Mouse (Mus musculus): Measurements from ENCODE around the gene Ddx54. TPM values are rescaled to one million over a fixed set of nuclear protein-coding genes. Genes with fewer than 3 reads are reported as not detected.

Ddx54 gene
- total RNA-seq, 2 experiments from 2014 or later = 22.2 to 24.3 TPM

DNA sequence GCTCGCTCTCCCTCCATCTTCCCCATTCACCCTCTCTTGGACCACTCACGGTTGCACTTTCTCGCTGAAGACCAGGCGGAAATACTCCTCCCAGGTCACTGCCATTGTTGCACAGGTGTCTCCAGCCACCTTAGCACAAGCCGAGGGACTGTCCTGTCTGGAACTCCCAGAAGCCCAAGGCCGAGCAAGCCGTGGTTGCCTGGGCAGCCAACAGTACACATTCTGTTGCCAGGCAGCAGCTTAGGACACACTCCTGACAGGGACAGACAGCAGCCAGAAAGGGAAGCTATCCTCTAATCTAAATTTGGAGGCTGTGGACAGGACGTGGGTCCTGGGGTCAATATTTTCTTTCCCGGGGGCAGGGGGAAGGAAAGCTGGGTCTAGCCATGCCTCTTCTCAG, 21.6 kb downstream of the Ddx54 start, which contains the start of gene Cfap73:
Gene Cfap73 (minus strand): TSS at position 105 of the 400 bp plus-strand sequence.
- intact Hi-C loops (cut with DNase I) = no loop called here
- no peak for DNase-seq

DNA sequence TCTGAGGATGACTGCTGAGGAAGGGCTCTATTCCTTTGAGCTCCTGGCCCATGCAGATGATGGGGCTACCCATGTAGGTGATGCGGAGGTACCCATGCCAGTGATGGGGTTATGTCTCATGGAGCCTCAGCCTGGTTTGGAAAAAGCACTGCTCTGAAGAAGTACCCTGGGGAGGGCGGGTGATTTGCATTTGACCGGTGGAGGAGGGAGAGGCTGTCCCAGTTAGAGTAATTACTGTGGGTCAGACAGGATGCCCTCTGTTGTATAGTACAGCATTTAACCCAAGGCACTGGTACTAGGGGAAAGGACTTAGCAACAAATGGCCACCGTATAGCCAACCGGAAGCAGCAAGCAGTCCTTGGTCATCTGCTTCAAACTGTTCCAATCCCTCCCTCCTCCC, 22.3 kb downstream of the Ddx54 start:
- intact Hi-C loops (cut with DNase I) = no loop called here
- no peak for DNase-seq

DNA sequence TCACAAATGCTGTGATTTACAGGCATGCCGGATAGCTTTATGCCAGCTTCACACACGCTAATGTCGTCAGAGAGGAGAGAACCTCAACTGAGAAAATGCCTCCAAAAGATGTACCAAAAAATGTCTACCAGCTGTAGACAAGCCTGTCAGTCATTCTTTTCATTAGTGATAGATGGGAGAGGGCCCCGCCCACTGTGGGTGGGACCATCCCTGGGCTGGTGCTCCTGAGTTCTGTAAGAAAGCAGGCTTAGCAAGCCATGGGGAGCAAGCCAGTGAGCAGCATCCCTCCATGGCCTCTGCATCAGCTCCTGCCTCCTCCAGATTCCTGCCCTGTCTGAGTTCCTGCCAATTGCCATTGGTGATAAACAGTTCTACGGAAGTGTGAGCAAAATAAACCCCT, 23.1 kb downstream of the Ddx54 start:
- no peak for DNase-seq
- intact Hi-C loops (cut with DNase I) = no loop called here

DNA sequence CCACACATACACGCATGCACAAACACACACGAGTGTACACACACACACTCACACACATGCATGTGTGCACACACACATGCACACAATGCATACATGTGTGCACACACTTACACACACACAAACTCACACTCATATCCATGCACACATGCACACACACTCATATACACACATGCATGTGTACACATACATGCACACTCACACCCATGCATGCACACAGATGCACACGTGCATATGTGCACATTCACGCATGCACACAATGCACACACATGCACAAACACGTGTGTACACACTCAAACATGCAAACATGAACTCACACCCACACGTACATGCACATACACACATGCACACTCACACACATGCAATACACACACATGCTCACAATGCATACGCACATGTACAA, 27.6 kb downstream of the Ddx54 start:
- intact Hi-C loops (cut with DNase I) = no loop called here
- no peak for DNase-seq

DNA sequence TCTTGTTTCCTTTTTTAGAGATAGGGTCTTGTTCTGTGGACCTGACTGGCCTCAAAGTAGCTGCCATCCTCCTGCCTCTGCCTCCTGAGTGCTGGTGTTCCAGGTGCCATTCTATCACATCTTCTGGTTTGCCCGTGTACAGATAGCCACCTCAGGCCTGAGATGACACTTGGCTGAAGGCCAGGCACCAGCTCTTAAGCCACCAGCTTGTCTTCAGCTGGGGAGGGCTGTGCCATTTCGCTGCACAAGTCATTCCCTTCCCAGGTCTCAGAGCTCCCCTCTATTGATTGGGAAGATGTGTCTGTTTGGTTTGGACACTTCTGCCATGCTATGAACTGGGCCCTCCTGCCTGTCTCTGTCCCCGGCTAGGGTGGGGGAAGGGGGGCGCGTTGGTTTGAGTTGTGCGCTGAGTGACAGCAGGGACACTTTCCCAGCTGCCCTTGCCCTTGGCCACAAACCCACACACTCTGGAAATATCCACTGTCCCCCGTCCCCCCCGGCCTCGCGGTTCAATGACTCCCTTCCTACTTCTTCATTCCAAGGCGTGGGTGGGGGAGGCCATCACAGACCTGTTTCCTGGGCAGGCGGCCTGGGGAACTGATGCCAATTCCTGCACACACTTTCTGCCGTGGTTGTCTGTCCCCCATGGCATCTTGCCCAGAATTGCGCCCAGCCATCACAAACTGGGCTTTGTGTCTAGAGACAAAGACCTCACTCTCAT, 31.0 kb downstream of the Ddx54 start:
- DNase-seq = no peak
- intact Hi-C loops (cut with DNase I) = no loop called here

DNA sequence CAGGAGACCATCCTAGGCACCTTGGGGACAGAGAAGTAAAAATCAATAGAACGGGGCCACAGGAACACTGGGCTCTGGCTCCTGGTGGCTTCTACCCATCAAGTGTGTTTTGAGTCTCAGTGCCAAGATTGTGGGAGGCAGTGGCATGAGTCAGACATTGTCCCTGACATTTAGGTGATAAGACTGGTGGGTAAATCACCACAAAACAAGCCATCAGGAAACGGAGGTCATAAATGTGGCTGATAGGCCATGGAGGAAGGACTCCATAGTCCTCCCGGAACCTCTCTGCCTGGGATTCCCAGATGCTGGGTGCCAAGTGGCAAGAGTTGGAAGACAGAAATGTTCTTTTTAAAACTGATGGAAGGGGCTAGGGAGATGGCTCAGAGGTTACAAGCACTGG, 31.7 kb downstream of the Ddx54 start:
- intact Hi-C loops (cut with DNase I) = no loop called here
- DNase-seq = no peak

DNA sequence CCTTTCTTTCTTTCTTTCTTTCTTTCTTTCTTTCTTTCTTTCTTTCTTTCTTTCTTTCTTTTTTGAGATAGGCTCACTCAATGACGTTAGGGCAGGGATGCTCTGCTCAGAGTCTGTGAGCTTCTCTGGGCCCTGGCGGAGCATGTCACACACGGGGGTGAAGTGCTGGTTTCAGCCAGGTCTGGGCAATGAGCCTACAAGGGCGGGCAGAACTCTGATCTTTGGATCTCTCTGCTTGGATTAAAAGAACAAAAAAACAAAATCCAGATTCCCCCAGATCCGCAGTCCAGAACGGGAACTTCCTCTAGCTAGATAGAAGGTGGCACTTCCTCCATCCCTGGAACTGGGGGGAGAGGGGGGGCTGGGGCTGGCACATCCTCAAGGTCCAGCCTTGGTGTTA, 33.3 kb downstream of the Ddx54 start:
- intact Hi-C loops (cut with DNase I) = no loop called here
- peak in 1 of 2 experiments; percentile 42 for DNase-seq

DNA sequence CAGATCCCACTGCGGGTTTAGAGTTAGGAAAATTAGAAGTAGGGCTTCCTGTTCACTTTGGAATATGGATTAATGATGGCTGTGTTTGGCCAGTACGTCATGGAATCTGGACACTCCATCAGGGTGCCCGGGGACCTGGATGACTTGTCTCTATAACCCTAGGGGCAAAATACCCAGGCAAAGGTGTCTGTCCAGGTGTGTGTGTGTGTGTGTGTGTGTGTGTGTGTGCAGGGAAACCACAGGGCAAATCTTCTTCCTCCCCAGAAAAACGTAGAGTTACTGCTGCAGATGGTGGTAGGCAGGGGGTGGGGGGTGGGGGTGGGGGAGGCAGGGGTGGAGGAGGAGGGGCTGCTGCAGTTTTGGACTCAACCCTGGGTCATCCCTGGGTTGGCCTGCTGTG, 34.8 kb downstream of the Ddx54 start:
- DNase-seq = no peak
- intact Hi-C loops (cut with DNase I) = no loop called here

DNA sequence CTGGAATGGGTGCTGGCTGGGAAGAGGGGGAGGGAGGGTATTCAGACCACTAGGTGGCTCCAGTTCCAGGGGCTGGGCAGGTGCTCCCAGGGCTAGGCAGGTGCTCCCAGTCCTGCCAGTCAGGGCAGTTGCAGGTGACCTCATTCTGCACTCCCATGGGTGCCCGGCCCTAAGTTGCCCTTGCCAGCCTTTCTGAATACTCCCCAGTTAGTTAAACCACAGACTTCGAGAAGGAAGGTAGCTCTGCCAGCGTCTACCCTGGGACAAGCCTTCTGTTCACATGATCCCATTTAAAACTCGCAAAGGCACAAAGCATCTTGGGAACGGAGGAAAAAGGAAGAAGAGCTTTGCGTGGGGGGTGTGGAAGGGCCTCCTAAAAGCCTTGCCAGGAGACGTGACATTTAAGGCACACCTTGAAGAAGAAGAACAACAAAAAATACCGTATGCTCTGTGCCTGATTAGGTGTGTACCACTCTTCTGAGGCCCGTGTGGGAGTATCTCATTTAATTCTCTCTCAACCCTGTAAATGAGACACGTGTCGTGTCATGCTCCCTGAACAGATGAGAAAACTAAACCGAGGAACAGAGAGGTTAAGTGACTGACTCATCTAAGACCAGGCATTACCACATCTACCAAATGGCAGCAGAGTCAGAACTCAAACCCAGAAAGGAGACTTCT, 35.4 kb downstream of the Ddx54 start:
- DNase-seq = no peak
- intact Hi-C loops (cut with DNase I) = no loop called here

DNA sequence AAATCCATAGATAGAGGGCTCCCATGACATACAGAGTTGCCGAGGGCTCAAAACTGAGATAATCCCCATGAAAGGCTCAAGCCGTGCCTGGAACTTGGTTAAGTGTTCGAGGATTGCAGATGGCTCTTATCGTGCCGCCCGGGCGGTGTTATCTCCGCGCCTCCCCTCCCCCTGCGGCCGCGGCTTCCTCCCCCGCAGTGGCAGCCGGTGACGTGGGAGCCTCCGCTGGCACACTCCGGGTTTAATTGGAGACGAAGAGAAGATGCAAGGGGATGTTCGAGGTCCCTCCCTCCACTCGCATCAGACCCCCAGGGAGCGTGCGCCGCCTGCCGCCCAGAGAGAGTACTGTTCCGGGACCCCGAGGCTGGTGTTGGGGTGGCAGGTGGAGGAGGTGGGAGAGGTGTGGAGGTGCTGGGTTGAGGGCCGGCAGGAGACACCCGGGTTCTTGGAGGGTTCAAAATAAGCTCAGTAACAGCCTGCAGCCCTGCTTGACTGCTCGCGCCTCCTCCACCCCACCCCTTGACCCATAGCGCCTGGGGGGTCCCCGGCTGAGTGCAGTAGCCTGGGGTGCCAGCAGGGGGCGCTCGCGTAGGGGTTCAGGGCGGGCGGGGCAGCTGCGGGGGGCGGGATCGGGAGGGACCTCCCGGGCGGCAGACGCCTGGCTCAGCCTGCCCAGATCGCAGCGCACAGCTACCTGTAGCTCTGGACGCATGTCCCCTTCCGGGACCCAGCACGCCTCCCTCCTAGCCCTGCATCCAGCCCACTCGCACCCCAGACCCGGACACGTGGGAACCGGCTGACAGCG, 36.2 kb downstream of the Ddx54 start, which contains the start of gene Rasal1:
Gene Rasal1 (plus strand): TSS at position 244 of the 805 bp plus-strand sequence.
- intact Hi-C loops (cut with DNase I) = no loop called here
- DNase-seq = peak; percentile 32 to 47

DNA sequence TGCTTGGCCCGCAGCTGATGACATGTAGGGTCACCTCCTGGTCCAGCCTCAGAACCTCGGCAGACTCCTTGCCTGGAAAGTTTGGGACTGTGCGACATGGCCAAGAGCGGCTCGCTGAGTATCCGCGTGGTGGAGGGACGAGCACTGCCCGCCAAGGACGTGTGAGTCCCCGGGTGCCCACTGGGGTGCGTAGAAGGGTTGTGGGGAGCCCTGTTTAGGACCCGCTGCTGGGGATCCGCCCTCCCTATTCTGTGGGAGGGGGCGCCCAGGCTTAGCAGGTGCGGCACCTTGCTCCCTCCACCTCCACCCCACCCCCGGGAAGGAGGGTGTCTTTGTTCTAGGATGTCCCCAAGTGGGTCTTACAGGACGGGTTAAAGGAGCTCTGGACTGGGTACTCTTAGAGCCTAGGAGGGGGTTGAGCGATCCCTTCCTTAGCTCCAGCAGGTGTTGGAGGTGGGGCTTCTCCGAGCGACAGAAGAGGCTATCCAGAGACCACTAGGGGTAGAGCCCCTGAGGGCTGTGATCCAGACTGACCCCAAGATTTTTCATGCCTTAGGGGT, 36.9 kb downstream of the Ddx54 start:
- DNase-seq = no peak
- intact Hi-C loops (cut with DNase I) = no loop called here

DNA sequence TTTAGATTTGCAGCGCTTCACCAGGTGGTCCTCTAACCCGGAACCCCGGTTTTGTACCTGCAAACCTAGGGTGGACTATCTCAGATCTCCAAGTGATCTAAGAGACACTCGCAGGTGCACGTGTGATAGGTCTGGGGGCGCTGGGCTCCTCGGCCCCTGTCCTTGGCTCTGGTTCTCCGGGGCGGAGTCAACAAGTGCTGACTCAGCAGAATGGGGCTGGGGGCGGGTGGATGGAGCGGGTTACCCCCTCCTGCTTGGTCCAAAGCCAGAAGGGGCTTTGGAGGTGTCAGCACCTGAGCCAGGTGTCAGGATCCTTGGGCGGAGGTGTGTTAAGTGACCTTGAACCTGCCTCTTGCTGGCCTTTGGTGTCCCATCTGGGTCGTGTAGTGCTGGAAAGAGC, 37.4 kb downstream of the Ddx54 start:
- DNase-seq = no peak
- intact Hi-C loops (cut with DNase I) = no loop called here

DNA sequence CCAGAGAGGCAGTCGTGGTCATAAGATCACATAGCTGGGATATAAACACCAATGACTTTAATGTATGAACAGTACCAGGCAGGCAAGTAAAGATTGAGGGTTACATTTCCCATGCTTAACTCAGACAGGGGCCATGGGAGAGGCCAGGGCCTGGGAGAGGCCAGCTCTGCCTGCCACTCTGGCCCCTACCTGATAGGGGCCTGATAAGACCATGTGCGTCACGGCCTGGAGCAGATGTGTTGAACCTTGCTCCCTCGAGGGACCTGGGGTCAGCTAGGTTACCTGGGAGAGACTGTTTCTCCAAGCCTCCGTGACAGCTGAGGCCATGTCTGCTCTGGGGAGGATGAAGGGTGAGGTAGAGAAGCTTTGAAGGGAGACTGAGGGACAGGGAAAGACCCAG, 38.7 kb downstream of the Ddx54 start:
- intact Hi-C loops (cut with DNase I) = no loop called here

DNA sequence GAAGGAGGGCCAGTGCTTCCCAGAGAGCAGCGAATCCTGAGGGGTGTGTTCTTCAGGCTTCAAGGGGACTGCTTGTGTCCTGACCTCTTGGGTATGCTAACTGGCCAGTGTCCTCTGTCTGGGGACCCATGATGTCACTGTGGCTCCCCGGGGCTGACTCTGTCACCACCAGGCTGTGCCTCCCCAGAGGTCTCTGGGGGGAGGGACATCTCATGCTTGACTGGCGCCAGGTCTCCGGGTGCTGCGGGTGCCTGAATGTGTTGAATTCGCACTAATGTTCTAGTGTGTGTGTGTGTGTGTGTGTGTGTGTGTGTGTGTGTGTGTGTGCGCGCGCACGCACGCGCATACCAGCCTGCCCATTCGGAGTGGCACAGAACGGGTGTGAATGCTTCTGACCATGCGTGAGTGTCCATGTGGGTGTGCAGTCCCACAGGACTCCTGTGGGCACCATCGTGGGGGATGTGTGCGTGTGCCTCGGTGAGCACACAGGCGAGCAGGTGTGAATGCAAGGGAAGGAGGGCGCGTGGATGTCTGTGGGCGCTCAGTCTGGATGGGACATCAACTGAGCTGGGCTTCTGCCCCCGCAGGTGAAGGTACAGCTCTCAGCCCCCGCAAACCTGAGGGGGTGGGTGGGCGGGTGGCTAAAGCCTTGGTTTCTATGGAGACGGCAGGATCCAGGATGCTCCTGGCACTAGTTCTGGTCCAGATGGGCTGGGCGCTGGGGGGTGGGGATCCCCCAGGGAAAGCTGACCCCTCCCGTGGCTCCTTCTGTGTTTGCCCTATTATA, 40.6 kb downstream of the Ddx54 start:
- no peak for DNase-seq
- intact Hi-C loops (cut with DNase I) = no loop called here

More for the DNA sequence above, 38.7 kb downstream of the Ddx54 start:
- DNase-seq = no peak

DNA sequence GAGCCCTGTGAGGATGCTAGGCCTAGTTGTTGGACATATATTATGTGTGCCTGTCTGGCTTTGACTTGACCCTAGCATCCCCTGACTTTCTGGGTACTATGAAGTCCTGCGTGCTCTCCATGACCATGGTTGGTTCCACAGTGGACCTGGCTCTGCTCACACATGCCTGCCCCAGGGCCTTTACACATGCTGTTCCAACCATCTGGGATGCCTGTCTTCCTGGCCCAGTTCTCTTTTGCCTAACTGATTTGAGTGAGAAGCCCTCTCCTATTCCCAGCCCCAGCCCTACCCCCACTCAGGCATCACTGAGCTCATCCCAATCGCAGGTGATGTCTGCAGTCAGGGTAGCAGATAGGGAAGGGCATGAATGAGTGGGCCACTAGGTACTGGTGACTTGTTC, 41.3 kb downstream of the Ddx54 start:
- intact Hi-C loops (cut with DNase I) = no loop called here
- no peak for DNase-seq

DNA sequence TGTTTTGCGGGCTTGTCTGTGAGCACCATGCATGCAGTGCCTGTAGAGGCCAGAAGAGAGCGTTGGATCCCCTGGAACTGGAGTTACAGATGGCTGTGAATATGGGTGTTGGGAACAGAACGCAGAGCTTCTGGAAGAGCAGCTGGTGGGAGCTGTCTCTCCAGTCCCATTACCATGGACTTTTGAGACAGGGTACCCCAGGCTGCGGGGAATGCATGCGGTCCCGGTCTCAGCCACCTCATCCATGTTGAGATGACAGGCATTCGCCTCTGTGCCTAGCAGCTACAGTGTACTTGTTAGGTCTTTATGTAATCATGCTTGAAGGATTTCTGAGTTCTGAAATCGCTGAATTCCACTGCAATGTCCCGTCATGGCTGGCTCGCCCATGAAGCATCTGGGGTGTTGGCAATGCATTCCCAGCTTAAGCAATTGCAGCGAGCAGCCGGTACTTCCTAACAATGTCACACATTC, 43.8 kb downstream of the Ddx54 start:
- no peak for DNase-seq

DNA sequence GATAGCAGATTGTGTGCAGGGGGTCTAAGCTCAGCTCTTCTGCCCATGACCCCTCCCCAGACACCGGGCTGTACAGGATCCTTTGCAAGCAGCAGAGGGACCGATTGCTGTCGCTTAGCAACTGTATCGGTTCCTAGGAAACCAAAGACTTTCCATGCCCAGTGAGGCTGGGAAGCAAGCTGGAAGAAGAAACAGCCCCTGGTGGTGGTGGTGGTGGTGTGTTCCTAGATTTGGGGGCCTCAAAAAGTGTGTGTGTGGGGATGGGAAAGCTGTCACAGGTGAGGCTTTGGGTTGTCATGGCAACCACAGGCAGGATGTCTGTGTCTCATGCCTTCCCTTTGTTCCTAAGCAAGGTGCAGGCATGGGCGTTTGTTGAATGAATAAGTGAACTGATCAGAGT, 48.3 kb downstream of the Ddx54 start:
- DNase-seq = no peak
- intact Hi-C loops (cut with DNase I) = no loop called here

More for the DNA sequence above, 43.8 kb downstream of the Ddx54 start:
- intact Hi-C loops (cut with DNase I) = no loop called here

DNA sequence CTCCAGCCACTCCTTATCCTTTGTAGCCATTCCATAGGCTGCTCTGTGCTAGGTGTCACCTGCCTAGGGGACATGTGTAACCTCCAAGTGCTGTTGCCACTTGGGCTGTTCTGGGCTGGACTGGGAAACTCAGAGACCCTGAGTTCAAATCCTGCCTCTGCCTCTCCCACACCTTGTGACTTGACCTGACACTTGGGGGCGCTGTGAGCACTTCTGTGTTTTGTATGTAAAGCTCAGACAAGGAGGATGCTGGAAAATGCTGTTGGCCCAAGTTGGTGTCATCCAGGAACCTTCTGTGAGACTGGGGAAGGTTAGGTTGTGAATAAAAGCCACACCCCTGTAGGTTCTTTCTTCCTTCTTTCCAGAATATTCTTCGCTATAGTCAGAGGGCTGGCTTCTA, 52.3 kb downstream of the Ddx54 start:
- DNase-seq = no peak
- intact Hi-C loops (cut with DNase I) = no loop called here

DNA sequence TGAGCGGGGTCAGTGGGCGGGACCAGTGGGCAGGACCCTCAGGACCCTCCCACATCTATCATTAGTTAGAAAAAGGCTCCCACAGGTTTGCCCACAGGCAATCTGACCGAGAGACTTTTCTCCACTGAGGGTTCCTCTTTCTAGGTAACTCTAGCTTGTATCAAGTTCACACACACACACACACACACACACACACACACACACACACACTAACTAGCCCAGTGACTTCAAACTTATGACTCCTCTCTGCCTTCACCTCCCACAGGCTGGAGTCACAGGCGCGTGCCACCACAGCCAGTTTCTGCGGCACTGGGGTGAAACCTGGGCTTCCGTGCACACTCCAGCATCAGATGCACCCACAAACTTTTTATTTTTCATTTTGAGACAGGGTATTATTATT, 56.2 kb downstream of the Ddx54 start:
- intact Hi-C loops (cut with DNase I) = no loop called here
- DNase-seq = no peak

DNA sequence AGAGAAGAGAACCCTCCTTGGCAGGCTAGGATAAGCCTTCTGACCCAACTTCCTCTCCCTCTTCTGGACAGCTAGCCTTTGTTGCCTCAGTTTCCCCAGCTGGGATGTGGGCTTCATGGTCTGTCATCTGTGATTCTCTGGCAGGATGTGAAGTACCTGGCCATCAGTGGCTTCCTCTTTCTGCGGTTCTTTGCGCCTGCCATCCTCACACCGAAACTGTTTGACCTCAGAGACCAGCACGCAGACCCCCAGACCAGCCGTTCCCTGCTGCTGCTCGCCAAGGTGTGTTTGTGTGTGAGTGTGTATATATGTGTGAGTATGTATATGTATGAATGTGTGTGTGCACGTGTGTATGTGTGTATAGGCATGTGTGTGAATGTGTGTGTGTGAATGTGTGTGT, 57.6 kb downstream of the Ddx54 start:
- intact Hi-C loops (cut with DNase I) = no loop called here
- no peak for DNase-seq
